Mouse (Mus musculus) stomach, postnatal 0 days (tissue): ENCODE data around the gene Pik3c2g.

ENCODE experiments used
- CTCF ChIP-seq: IDR thresholded peaks from 2 replicates; pipeline ENCODE4 v1.5.1; 2016; ENCODE audit warnings: antibody characterized with exemption, low read depth, mild to moderate bottlenecking, moderate library complexity
- EP300 ChIP-seq: optimal IDR thresholded peaks from 2 replicates; pipeline ENCODE3; 2016; ENCODE audit warnings: antibody characterized with exemption

DNA sequence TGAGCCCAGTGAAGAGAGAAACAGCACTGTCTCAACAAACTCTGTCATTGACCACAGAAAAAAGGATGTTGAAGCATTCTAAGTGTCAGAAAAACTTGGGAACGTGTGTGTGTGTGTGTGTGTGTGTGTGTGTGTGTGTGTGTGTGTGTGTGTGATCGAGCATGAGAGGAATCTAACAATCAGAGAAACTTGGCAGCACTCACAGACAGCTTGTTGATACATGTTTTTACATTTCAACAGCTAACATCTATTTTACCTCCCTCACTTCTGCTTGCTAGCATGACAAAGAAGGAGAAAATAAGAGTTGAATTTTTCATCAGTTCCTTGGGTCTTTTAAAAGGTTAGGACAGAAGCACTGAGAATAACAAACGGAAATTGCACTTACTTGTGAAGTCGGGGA lies 202.5 kb downstream of the Pik3c2g start:
- TF ChIP-seq EP300 (no peak), CTCF (no peak)
